Mouse (Mus musculus) neural tube, embryonic 12.5 days (tissue): ENCODE data around the gene L3mbtl4. TPM values are rescaled to one million over a fixed set of nuclear protein-coding genes. Genes with fewer than 3 reads are reported as not detected.
A peak's percentile ranks its signal among the peaks of the same experiment; 100 is the strongest.

Experiments
- ATAC-seq: fragments of 200-750 bp; cut with Nextera tagmentation; 2 replicates; pipeline ENCODE4 v1.8.0; 2017; ENCODE audit warnings: low read depth, mild to moderate bottlenecking, moderate TSS enrichment, moderate library complexity; ENCODE audit not compliant: low FRiP score
- H3K27ac ChIP-seq: fragments of 300-500 bp; sonication (generic); 2 replicates; pipeline ENCODE4 v1.5.1; 2016
- H3K27me3 ChIP-seq: fragments of 300-500 bp; sonication (generic); replicated peaks from 2 replicates; pipeline ENCODE4 v1.6.1; 2016; ENCODE audit warnings: mild to moderate bottlenecking
- H3K36me3 ChIP-seq: fragments of 300-500 bp; sonication (generic); 2 replicates; pipeline ENCODE4 v1.6.1; 2016; ENCODE audit warnings: mild to moderate bottlenecking
- H3K4me1 ChIP-seq: fragments of 300-500 bp; sonication (generic); 2 replicates; pipeline ENCODE4 v1.6.1; 2016
- H3K4me2 ChIP-seq: fragments of 300-500 bp; sonication (generic); replicated peaks from 2 replicates; pipeline ENCODE4 v1.6.1; 2016; ENCODE audit warnings: mild to moderate bottlenecking
- H3K4me3 ChIP-seq: fragments of 300-500 bp; sonication (generic); 2 replicates; pipeline ENCODE4 v1.5.1; 2016
- H3K9ac ChIP-seq: fragments of 300-500 bp; sonication (generic); 2 replicates; pipeline ENCODE4 v1.6.1; 2016; ENCODE audit warnings: mild to moderate bottlenecking
- H3K9me3 ChIP-seq: fragments of 300-500 bp; sonication (generic); 2 replicates; pipeline ENCODE4 v1.6.1; 2016; ENCODE audit warnings: mild to moderate bottlenecking
- WGBS: fragments of 180-500 bp; shearing (Covaris S2); methylation state at CpG from one replicate; pipeline ENCODE4 v1.1.7; 2016; 5-methylcytosine and 5-hydroxymethylcytosine counted together
- polyA plus RNA-seq: library from polyadenylated mRNA; unstranded; fragments of >200 nt; fragmentation: Nextera tagmentation; extraction: Ambion mirVana; gene quantifications from 2 replicates; pipeline ENCODE4 v1.2.1, GENCODE M21; 2016

The L3mbtl4 gene
- polyA plus RNA-seq, 1 experiment from 2014 or later = 0.93 TPM

DNA sequence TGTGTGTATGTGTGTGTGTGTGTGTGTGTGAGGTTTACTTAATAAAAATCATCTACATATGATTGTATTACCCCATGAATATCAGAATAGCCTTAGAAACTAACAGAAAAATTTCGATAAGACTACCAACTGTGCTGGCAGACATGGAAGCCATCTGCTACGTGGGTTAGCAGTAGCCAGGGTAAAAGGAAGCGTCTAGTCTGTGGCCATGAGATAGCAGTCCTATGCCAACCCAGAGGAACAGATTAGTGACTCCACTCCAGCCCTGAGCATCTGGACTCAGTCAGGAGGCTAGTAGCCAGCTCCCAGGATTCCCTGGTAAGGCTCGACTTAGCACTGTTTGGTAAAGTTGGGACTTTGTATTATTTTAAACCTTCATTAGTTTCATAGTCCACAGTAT, 329.1 kb downstream of the L3mbtl4 start:
- Histone ChIP-seq H3K36me3 (no peaks in the 10 kb centered on the region), H3K4me1 (no peaks in the 10 kb centered on the region), H3K9ac (no peak overlapping the region), H3K4me2 (no peak overlapping the region), H3K27me3 (no peaks in the 10 kb centered on the region), H3K4me3 (no peak overlapping the region), H3K27ac (no peak overlapping the region), H3K9me3 (no peaks in the 10 kb centered on the region)
- no peak for ATAC-seq
- 87% methylated on average over 4 of the region's 4 CpGs for WGBS

DNA sequence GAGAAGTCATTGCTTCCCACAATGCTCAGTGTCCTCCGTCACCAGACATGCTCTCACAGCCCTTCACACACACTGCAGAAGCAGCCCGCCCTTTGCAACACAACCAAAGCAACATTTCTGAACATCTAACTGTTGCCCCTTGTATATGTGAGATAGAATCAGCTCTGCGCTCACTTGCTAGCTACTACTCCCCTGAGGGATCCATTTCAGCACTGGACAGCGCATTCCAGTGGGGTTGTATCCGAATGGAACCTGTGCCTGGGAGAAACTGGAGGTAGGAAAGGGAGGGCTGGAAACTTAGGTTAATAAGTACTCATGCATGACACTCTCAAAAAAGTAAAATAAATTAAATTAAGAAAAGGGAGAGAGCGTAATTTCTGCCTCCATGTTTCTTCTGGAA, 334.1 kb downstream of the L3mbtl4 start:
- no peaks in the 10 kb centered on the region for H3K9me3 ChIP-seq
- 59% methylated on average over 6 of the region's 6 CpGs for WGBS
- no peak overlapping the region for H3K4me2 ChIP-seq
- no peaks in the 10 kb centered on the region for H3K27me3 ChIP-seq
- no peak overlapping the region for H3K27ac ChIP-seq
- no peaks in the 10 kb centered on the region for H3K4me1 ChIP-seq
- no peaks in the 10 kb centered on the region for H3K36me3 ChIP-seq
- no peak overlapping the region for H3K4me3 ChIP-seq
- H3K9ac ChIP-seq = no peak overlapping the region
- no peak for ATAC-seq

DNA sequence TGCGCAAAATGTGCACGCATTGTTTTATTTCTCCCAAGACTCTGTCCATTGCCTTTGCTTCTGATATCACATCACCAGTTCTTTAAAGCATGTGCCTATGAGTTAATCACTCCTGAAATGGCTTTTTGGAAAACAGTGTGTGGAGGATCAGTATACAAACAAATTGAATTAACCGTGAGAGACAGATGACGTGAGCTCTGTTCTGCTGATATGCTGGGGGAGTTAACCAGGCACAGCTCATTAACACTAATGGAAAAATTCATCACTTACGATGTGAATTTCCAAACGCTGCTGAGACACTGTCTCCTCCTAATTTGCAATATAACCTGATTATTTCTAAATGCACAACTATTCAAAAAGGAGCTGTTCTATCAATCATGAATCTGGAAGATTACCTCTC, 337.6 kb downstream of the L3mbtl4 start:
- ATAC-seq = peak; percentile 37; the same call in 1 of the 2 replicates
- H3K27ac ChIP-seq = no peak overlapping the region

DNA sequence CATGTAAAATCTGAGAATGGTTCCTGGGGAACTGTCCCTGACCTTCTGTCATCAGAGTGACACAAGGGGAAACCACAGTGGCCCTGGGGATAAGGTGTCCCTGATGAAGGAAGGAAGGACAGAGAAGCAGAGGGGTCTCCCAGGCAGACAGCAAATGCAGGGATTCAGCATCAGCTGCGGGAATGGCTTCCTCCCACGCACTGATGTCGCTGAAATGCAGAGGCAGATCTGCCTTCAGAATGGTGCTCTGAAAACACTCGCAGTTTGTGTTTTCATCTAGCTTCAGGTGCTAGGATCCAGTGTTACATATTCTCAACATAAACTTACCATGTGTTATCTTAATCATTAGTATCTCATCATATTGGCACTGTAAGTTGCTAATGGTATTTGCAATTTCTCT, 351.7 kb downstream of the L3mbtl4 start:
- no peak for ATAC-seq
- no peaks in the 10 kb centered on the region for H3K4me1 ChIP-seq
- H3K4me2 ChIP-seq = no peak overlapping the region
- no peak overlapping the region for H3K4me3 ChIP-seq
- no peaks in the 10 kb centered on the region for H3K9me3 ChIP-seq
- no peaks in the 10 kb centered on the region for H3K36me3 ChIP-seq
- WGBS = 87% methylated on average over 4 of the region's 4 CpGs
- H3K27ac ChIP-seq = no peak overlapping the region
- H3K9ac ChIP-seq = no peak overlapping the region
- H3K27me3 ChIP-seq = no peaks in the 10 kb centered on the region

More for the DNA sequence above, 337.6 kb downstream of the L3mbtl4 start:
- Histone ChIP-seq H3K27me3 (no peaks in the 10 kb centered on the region), H3K4me2 (no peak overlapping the region), H3K4me3 (no peak overlapping the region), H3K9ac (no peak overlapping the region), H3K9me3 (no peaks in the 10 kb centered on the region), H3K4me1 (no peaks in the 10 kb centered on the region), H3K36me3 (no peaks in the 10 kb centered on the region)
- 76% methylated on average over 6 of the region's 6 CpGs for WGBS

DNA sequence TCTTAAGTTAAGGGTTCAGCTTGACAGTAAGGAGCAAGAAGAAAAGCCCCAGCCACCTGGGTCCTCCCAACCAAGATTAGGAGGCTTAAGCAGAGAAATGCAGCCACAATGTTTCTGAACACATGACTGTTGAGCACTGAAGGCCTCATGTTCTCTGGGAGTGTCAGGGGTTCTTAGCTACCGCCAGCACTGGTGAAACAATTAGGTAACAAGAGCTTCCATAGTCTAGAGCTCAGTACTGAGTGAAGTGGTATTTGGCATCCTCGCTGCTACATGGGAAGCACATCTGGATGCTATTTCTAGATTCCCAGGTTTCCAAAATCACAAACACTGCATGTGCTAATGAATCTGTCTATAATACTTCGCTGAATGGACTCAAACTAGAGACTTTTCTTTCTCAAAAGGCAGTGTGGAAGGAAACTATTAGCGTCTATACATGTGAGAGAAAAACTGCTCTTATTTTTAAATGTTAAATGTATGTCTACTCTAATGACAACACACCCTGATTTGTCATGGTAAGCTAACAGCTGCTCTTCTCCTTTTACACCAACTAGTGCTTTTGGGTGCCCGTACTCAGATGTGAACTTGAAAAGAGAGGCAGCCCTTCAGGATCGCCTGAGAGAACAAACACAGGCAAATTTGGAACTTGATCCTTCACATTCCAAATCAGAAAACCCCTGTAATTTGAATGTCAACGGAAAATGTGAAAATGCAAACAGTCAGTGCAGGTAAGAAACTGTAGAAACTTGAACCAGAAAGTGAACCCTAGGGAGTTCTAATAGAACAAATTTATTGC, 356.2 kb downstream of the L3mbtl4 start:
- Histone ChIP-seq H3K9me3 (no peaks in the 10 kb centered on the region), H3K4me3 (no peak overlapping the region), H3K27me3 (no peaks in the 10 kb centered on the region), H3K4me1 (no peaks in the 10 kb centered on the region), H3K27ac (no peak overlapping the region), H3K36me3 (no peaks in the 10 kb centered on the region), H3K9ac (no peak overlapping the region), H3K4me2 (no peak overlapping the region)
- WGBS = 77% methylated on average over 7 of the region's 7 CpGs
- ATAC-seq = no peak

DNA sequence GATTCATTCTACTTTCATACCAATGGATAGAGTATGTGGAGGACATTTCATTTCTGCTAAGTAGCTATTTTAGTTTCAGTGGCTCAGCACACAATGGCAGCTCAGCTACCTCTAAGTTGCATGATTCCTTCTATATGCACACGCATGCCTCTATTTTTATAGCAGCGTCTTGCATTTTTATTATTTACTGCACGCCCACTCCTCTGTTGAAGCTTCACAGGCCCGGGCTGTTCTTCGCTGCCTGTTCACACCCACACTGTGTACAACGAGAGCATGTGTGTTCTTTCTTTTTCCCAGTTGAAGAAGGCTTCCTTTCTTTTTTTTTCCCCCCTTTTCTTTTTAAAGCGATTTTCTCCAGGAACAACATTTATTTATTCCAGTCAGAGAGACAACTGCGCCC, 357.8 kb downstream of the L3mbtl4 start:
- 88% methylated on average over 8 of the region's 8 CpGs for WGBS
- Histone ChIP-seq H3K4me1 (no peaks in the 10 kb centered on the region), H3K4me2 (no peak overlapping the region), H3K4me3 (no peak overlapping the region), H3K27ac (no peak overlapping the region), H3K36me3 (no peaks in the 10 kb centered on the region), H3K9ac (no peak overlapping the region), H3K9me3 (no peaks in the 10 kb centered on the region), H3K27me3 (no peaks in the 10 kb centered on the region)
- ATAC-seq = no peak

DNA sequence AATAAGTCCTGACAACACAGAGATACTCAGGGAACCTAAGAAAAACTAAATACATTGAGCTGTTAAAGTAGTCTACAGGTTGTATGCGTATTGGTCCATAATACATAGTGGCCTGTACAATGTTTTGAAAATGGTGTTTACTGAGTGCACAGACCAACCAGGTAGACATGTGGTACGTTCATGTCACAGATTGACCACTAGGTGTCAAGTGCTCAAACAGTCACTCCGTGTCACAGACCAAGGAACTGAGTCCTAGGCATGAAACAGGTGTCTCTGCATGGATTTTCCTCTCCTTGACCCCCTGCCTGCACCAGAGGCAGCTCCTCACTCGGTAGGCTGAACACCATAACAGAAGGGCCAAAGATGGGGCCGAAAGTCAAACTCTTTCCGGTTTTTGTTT, 366.6 kb downstream of the L3mbtl4 start:
- Histone ChIP-seq H3K27ac (no peak overlapping the region), H3K9me3 (no peaks in the 10 kb centered on the region), H3K4me3 (no peak overlapping the region), H3K4me1 (no peaks in the 10 kb centered on the region), H3K4me2 (no peak overlapping the region), H3K36me3 (no peaks in the 10 kb centered on the region), H3K27me3 (no peaks in the 10 kb centered on the region), H3K9ac (no peak overlapping the region)
- ATAC-seq = no peak
- WGBS = 85% methylated on average over 6 of the region's 6 CpGs

DNA sequence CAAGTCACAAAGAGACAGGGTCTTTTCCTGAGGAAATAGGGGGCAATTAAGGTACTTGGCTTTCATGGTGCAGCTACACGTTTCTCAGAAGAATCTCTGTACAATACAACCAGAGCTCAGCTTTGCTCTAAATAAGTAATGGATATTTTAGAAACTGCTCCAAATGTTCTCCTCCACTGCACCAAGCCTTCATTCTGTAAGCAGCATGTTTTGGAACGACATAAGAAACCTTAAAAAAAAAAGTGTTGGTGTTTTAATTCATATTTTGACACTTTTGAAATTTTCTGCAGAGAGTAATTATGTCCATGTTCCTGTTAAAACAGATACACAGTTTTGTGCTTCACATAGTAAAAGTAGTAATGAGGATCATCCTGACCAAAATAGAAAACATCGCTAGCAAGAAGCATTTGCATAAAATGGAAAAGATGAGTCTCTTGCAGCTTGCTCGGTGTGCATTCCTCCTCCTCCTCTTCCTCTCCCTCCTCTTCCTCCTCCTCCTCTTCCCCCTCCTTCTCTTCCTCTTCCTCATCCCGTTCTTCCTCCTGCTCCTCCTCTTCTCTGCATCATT, 369.0 kb downstream of the L3mbtl4 start:
- Histone ChIP-seq H3K9me3 (no peaks in the 10 kb centered on the region), H3K36me3 (no peaks in the 10 kb centered on the region), H3K27me3 (no peaks in the 10 kb centered on the region), H3K4me3 (no peak overlapping the region), H3K27ac (no peak overlapping the region), H3K9ac (no peak overlapping the region), H3K4me2 (no peak overlapping the region), H3K4me1 (no peaks in the 10 kb centered on the region)
- WGBS = 73% methylated on average over 5 of the region's 5 CpGs
- no peak for ATAC-seq

DNA sequence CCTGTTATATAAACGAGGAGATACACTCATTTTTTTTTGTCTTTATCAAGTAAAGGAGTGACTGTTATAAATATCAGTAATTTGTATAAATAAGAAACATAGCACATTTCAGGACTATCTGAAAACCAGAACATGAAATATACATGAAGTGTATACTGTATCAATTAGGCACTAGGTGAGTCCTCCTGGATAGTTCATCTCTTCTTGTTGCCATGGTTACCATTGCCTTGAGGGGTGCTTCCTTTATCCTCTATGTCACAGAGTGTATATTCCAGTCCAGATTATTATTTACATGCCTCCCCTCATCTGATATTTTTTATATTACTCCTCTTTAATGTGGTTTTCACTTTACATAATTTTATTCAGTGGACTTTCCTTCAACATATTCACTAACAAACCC, 392.9 kb downstream of the L3mbtl4 start:
- Histone ChIP-seq H3K9me3 (no peaks in the 10 kb centered on the region), H3K4me2 (no peak overlapping the region), H3K9ac (no peak overlapping the region), H3K27me3 (no peaks in the 10 kb centered on the region), H3K4me1 (no peaks in the 10 kb centered on the region), H3K36me3 (no peaks in the 10 kb centered on the region), H3K27ac (no peak overlapping the region), H3K4me3 (no peak overlapping the region)
- no peak for ATAC-seq
- 76% methylated on average over 1 of the region's 1 CpGs for WGBS

DNA sequence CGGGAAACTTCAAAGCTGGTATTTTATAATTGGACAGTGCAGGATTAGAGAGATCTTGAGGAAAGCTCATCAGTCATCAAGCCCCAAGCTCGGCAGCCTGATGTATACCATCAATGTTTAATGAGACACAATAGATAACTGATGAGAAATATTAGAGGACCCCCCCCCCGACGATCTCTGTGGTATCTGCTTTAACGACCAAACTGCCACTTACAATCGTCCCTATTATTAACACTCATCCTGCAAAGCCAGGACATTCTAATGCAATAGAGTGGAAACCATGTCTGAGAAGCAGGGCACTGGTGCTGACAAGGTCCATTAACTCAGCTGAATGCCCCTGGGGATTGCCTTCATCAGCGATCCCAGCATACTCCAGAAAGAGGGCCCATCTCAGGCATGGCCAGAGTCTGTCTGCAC, 398.5 kb downstream of the L3mbtl4 start:
- no peak overlapping the region for H3K9ac ChIP-seq
- H3K4me2 ChIP-seq = no peak overlapping the region
- H3K4me1 ChIP-seq = no peaks in the 10 kb centered on the region
- H3K27me3 ChIP-seq = no peaks in the 10 kb centered on the region
- H3K27ac ChIP-seq = no peak overlapping the region
- H3K36me3 ChIP-seq = no peaks in the 10 kb centered on the region
- peak; percentile 76 for ATAC-seq
- 42% methylated on average over 7 of the region's 7 CpGs for WGBS
- no peak overlapping the region for H3K4me3 ChIP-seq
- H3K9me3 ChIP-seq = no peaks in the 10 kb centered on the region

DNA sequence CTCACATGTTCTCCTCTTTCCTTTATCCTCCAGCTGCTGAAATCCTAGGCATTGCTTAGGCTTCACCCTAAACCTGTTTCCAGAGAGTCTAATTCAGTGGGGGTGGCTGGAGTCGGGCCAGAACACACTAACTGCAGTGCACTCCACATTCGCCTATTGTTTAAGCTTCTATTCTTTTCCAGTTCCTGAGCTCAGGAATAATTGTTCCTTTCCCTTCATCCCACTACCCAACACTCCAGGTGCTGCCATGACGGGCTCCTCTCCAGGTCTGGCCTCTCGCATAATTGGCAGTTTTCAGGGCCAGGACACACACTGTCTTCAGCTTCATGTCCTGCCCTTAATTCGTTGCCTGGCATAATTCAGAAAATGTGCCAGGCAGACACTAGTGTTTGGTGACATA, 437.1 kb downstream of the L3mbtl4 start:
- ATAC-seq = no peak

DNA sequence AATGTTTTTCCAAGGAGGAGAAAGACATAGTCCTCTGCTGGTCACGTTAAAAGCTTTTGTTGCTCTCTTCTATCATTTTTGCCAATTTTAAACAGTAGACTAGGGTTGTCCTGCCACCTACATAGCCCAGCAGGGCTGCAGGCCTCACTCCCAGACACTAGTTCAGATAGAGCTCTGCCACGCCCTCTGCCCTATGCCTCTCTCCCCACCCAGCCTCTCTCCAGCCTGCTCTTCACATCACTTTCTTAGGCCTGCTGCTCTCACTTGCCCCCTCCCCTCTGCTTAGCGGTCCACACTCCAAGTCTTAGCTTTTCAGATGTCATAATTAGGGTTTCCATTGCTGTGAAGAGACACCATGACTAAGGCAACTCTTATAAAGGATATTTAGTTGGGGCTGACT, 437.8 kb downstream of the L3mbtl4 start:
- Histone ChIP-seq H3K27ac (no peak overlapping the region), H3K9ac (no peak overlapping the region), H3K4me2 (no peak overlapping the region), H3K4me1 (no peaks in the 10 kb centered on the region), H3K27me3 (no peaks in the 10 kb centered on the region), H3K36me3 (no peaks in the 10 kb centered on the region), H3K4me3 (no peak overlapping the region), H3K9me3 (no peaks in the 10 kb centered on the region)
- no peak for ATAC-seq
- WGBS = 82% methylated on average over 3 of the region's 3 CpGs

More for the DNA sequence above, 437.1 kb downstream of the L3mbtl4 start:
- Histone ChIP-seq H3K27me3 (no peaks in the 10 kb centered on the region), H3K4me2 (no peak overlapping the region), H3K27ac (no peak overlapping the region), H3K4me3 (no peak overlapping the region), H3K9me3 (no peaks in the 10 kb centered on the region), H3K36me3 (no peaks in the 10 kb centered on the region), H3K4me1 (no peaks in the 10 kb centered on the region), H3K9ac (no peak overlapping the region)
- WGBS = 84% methylated on average over 5 of the region's 5 CpGs

DNA sequence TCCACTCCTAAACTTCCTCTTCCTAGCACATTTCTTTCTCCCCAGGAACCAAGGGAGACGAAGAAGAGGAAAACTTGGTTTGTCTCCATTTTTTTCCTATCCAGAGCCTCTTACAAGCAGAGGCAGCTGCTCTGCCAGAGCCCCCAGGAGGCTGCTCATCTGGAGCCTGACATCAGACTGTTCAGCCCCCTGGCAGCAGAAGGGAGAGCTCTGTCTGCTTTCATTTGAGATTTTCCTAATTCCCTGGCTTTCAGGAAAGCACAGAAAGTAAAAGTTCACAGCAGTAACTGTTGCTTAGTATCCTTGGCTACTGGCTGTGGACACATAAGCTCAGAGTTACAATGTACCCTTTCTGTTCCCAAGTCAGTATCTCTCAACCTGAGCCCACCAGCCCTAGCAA, 474.7 kb downstream of the L3mbtl4 start:
- no peak overlapping the region for H3K4me3 ChIP-seq
- H3K9ac ChIP-seq = no peak overlapping the region
- H3K9me3 ChIP-seq = no peaks in the 10 kb centered on the region
- no peaks in the 10 kb centered on the region for H3K27me3 ChIP-seq
- no peak overlapping the region for H3K4me2 ChIP-seq
- H3K27ac ChIP-seq = no peak overlapping the region
- WGBS = 74% methylated on average over 1 of the region's 1 CpGs
- H3K36me3 ChIP-seq = no peaks in the 10 kb centered on the region
- H3K4me1 ChIP-seq = no peaks in the 10 kb centered on the region
- no peak for ATAC-seq
